Mouse (Mus musculus) embryonic fibroblast, embryonic 13.5 days (primary cell): ENCODE measurements around the gene M6pr.

Source experiments
- CTCF ChIP-seq: IDR thresholded peaks from 2 replicates; pipeline ENCODE4 v1.5.1; 2011; ENCODE audit warnings: mild to moderate bottlenecking, control low read depth, low read length, moderate library complexity, borderline replicate concordance; ENCODE audit not compliant: insufficient read depth
- POLR2A ChIP-seq: IDR thresholded peaks from 2 replicates; pipeline ENCODE4 v1.6.1; 2011; ENCODE audit warnings: low read depth, mild to moderate bottlenecking, control low read depth, low read length, moderate library complexity

- no peak for TF ChIP-seq CTCF
- no peak for TF ChIP-seq POLR2A
Measured at GRCm38 (mm10) chr6:122346399-122346798, 37.9 kb downstream of the M6pr start.
